Mouse (Mus musculus) kidney, postnatal 0 days (tissue): ENCODE results near the gene Dmrta2. TPM values are rescaled to one million over a fixed set of nuclear protein-coding genes. Genes with fewer than 3 reads are reported as not detected.

Experiments used
- ATAC-seq: fragments of 200-750 bp; cut with Nextera tagmentation; replicated peaks from 2 replicates; pipeline ENCODE4 v1.8.0; 2017; ENCODE audit warnings: low read depth, moderate number of reproducible peaks, moderate TSS enrichment, moderate library complexity; ENCODE audit not compliant: low FRiP score
- DNase-seq: peaks from one replicate; pipeline ENCODE4 v3.0.0-alpha.2; 2016; ENCODE audit warnings: low spot score
- H3K27ac ChIP-seq: fragments of 300-500 bp; sonication (generic); 2 replicates; pipeline ENCODE4 v1.5.1; 2014; ENCODE audit warnings: mild to moderate bottlenecking
- H3K27me3 ChIP-seq: fragments of 300-500 bp; sonication (generic); 2 replicates; pipeline ENCODE4 v1.6.1; 2014; ENCODE audit warnings: low read length, mixed read lengths; ENCODE audit not compliant: insufficient read depth
- H3K36me3 ChIP-seq: fragments of 300-500 bp; sonication (generic); 2 replicates; pipeline ENCODE4 v1.6.1; 2014; ENCODE audit warnings: low read length, mixed read lengths; ENCODE audit not compliant: insufficient read depth
- H3K4me1 ChIP-seq: fragments of 300-500 bp; sonication (generic); replicated peaks from 2 replicates; pipeline ENCODE4 v1.6.1; 2014; ENCODE audit warnings: antibody characterized with exemption, low read length, mixed read lengths; ENCODE audit not compliant: insufficient read depth
- H3K4me2 ChIP-seq: fragments of 300-500 bp; sonication (generic); 2 replicates; pipeline ENCODE4 v1.6.1; 2014; ENCODE audit warnings: mild to moderate bottlenecking, low read length, moderate library complexity, mixed read lengths
- H3K4me3 ChIP-seq: fragments of 300-500 bp; sonication (generic); replicated peaks from 2 replicates; pipeline ENCODE4 v1.5.1; 2014; ENCODE audit warnings: low read depth, low read length
- H3K9ac ChIP-seq: fragments of 300-500 bp; sonication (generic); 2 replicates; pipeline ENCODE4 v1.6.1; 2014; ENCODE audit warnings: low read depth, low read length
- H3K9me3 ChIP-seq: fragments of 300-500 bp; sonication (generic); replicated peaks from 2 replicates; pipeline ENCODE4 v1.6.1; 2016; ENCODE audit warnings: low read length, inconsistent platforms, mixed read lengths
- CTCF ChIP-seq: IDR thresholded peaks from 2 replicates; pipeline ENCODE4 v1.5.1; 2016; ENCODE audit warnings: antibody characterized with exemption, low read depth, mild to moderate bottlenecking, moderate library complexity
- WGBS: fragments of 180-500 bp; shearing (Covaris S2); extraction: QIAGEN DNeasy Blood & Tissue Kit; methylation state at CpG from one replicate; pipeline ENCODE4 v1.1.7; 2014; 5-methylcytosine and 5-hydroxymethylcytosine counted together
- polyA plus RNA-seq: library from polyadenylated mRNA; unstranded; fragments of >200 nt; fragmentation: Nextera tagmentation; extraction: Ambion mirVana; gene quantifications from 2 replicates; pipeline ENCODE4 v1.2.1, GENCODE M21; 2015

The Dmrta2 gene
- polyA plus RNA-seq, 1 experiment from 2014 or later: 0.22 TPM

DNA sequence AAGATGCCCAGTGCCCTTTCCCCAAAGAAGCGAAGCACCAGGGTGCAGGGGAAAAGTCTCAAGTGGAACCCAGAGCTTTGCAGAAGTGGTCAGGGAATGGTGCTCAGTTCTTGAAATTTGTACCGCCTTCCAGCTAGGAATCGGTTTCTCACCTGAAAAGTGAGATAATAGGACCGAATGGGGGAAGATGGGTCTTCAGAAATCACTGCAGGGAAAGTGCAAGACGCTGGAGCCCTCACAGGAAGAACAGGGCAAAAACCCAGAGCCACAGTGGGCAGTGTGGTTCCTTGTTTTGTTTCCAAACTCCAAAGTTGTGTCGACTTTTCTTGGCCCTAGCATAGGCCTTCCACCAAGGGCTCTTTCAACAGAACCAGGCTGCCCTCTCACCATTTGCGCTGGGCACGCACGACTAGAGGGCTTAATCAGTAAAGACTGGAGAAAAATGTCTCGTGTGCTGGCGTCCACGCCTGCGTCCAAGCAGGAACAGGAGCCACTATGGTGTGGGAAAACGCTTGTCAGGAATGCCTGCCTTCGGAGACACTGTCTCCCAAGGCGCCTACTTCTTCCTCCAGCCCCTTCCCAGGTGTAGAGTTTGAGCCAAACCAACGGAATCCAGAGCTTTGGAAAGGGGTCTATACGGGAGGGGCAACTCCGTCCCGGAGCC, 3.7 kb upstream of the Dmrta2 start:
- Histone ChIP-seq H3K9me3 (no peaks in the 10 kb centered on the region), H3K36me3 (no peaks in the 10 kb centered on the region), H3K4me2 (0 out of 2 replicates have a peak overlapping the region, but pooled peaks have one; percentile 3), H3K4me3 (no peak overlapping the region), H3K4me1 (peaks cover 22% of the 10 kb centered on the region), H3K27ac (no peak overlapping the region), H3K27me3 (peaks cover 57% of the 10 kb centered on the region), H3K9ac (no peak overlapping the region)
- no peak for TF ChIP-seq CTCF
- DNase-seq: no peak
- WGBS: 2% methylated on average over 20 of the region's 20 CpGs
- no peak for ATAC-seq

DNA sequence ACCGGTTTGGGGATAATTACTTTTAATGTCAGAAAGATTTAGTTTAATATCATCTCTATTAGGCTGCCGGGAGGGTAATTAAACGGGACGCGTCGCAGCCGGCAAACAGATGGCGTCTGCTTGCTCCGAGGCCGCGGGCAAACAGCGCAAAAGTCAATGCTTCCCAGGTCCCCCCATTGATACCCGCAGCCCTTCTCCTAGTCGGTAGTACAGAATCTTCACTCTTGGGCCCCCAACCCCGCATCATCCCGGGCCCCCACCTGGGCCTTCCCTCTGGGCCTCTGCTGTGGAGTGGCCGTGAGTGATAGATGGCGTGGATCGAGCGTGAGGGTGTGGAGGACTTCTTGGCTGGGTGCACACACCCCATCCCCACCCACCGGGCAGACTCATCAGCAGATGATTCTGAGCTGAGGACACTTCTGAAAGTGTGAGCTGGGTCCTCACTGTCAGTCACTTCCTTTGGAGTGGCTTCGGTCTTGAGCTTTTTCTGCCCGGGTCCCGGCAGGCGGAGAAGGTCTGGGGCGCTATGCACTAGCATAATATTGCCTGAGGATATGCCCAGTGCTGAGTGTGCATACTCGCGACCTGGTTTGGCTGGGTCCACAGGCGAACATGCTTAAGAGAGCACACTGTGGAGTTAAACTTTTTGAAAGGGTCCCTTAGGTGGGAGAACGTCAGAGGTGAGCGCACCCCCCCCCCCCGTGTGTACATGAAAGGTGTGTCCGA, 3.0 kb upstream of the Dmrta2 start:
- ATAC-seq (no peak), DNase-seq (no peak)
- H3K27ac ChIP-seq: no peak overlapping the region
- no peaks in the 10 kb centered on the region for H3K36me3 ChIP-seq
- H3K9me3 ChIP-seq: no peaks in the 10 kb centered on the region
- H3K4me3 ChIP-seq: no peak overlapping the region
- no peak overlapping the region for H3K9ac ChIP-seq
- peaks cover 24% of the 10 kb centered on the region for H3K4me1 ChIP-seq
- no peak for TF ChIP-seq CTCF
- 3% methylated on average over 33 of the region's 33 CpGs for WGBS
- 0 out of 2 replicates have a peak overlapping the region, but pooled peaks have one; percentile 3 for H3K4me2 ChIP-seq
- peaks cover 64% of the 10 kb centered on the region for H3K27me3 ChIP-seq

DNA sequence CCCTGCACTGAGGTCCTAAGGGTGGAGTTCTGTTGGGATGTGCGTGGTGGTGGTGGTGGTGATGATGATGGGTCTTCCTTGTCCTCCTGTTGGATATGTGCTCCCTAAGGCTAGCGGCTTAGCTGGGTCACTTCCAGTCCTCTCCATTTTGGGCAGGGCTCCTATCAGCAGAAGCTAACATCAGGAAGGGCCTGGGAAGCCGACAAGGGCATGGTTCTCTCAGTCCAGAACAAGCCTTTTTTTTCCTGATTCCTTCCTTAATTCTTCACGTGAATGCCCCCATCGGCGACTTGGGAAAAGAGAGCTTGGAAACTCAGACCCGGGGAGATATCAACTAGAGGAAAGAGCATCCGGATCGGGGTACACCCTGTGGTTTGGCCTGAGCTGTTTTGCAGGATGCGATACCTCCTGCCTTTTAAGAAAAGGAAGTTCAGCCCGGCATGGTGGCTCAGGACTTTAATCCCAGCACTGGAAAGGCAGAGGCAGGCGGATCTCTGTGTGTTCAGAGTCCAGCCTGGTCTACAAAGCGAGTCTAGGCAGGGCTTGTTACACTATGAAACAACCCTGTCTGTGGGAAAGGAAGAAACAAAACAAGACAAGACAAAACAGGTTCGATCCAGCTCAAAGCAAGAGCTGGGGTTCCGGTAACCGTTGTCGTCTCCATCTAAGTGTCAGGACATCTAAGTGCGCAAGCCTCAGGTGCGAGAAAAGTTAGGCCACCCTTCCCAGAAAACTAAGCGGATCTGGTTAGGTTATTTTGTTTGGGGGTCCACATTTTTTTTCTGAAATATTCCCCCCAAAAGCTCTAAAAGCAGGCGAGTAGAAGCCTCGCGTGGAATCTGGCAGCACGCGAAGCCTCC, 2.2 kb upstream of the Dmrta2 start:
- H3K36me3 ChIP-seq: no peaks in the 10 kb centered on the region
- H3K27me3 ChIP-seq: peaks cover 72% of the 10 kb centered on the region
- DNase-seq (no peak), ATAC-seq (no peak)
- no peak for TF ChIP-seq CTCF
- no peak overlapping the region for H3K4me2 ChIP-seq
- no peak overlapping the region for H3K27ac ChIP-seq
- H3K9ac ChIP-seq: no peak overlapping the region
- H3K9me3 ChIP-seq: no peaks in the 10 kb centered on the region
- H3K4me3 ChIP-seq: 0 out of 2 replicates have a peak overlapping the region, but pooled peaks have one; percentile 1
- H3K4me1 ChIP-seq: peaks cover 27% of the 10 kb centered on the region
- WGBS: 8% methylated on average over 25 of the region's 25 CpGs

GRCm38 (mm10) chr4:109976273-109977147, 1.3 kb upstream of the Dmrta2 start:
- WGBS: under 1% methylated on average over 34 of the region's 34 CpGs
- Histone ChIP-seq H3K4me2 (no peak overlapping the region), H3K36me3 (no peaks in the 10 kb centered on the region), H3K4me1 (peaks cover 27% of the 10 kb centered on the region), H3K27me3 (peaks cover 81% of the 10 kb centered on the region), H3K27ac (no peak overlapping the region), H3K4me3 (0 out of 2 replicates have a peak overlapping the region, but pooled peaks have one; percentile 38), H3K9me3 (no peaks in the 10 kb centered on the region), H3K9ac (no peak overlapping the region)
- ATAC-seq: no peak
- no peak for TF ChIP-seq CTCF
- no peak for DNase-seq

- Histone ChIP-seq H3K9ac (0 out of 2 replicates have a peak overlapping the region, but pooled peaks have one; percentile 28), H3K4me3 (peak overlapping the region; percentile 38), H3K4me2 (peak overlapping the region; percentile 62), H3K4me1 (peaks cover 26% of the 10 kb centered on the region), H3K27me3 (peaks cover 96% of the 10 kb centered on the region), H3K36me3 (no peaks in the 10 kb centered on the region), H3K9me3 (no peaks in the 10 kb centered on the region), H3K27ac (no peak overlapping the region)
- peak; percentile 29 for ATAC-seq
- 2% methylated on average over 42 of the region's 56 CpGs for WGBS
- no peak for DNase-seq
- TF ChIP-seq CTCF: no peak
Measured at GRCm38 (mm10) chr4:109978068-109978857, 410 bp downstream of the Dmrta2 start.
